ENCODE assay signal across 8 mouse cellular contexts in the genomic region with DNA sequence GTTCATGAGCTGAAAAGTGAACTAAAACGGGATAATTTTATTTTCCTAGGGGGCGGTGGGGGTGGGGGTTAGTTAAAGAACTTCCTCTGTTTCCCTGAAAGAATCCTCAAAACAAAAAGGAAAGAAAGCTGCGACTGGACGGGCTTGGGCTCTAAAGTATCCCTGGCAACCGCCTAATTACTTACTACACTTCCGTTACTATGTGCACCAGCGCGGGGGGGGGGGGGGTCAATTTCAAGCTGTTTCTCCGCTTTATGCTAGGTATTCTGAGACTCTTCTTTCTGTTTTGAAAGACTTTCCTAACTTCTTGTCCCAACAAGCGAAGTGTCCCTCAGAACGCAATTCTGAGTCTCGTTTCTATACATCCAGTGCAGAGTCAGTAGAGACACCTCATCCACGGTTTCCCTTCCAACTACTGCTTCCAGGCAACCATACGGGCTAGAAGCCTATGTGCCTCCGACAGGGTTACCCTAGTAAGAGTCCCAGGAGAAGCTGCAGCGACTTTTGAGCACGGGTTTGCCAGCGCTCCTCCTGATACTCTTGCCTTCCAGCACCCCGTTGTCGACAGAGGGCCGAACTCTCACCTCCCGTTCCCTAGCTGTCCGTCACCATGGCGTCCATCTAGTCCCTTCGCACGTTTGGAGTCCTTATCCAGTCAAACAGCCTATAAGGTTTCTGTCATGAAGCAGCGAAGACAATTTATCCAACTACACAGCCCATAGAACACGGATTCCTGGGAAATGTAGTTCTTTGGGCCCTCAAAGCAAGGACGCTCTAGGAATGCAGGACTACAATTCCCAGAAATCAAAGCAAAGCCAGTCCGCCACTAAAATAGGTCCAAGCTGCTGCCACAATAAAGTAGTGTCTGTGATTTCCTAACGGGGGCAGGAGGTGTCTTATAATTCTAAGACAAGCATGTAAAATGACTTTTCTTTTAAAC. TPM values are rescaled to one million over a fixed set of nuclear protein-coding genes. Genes with fewer than 3 reads are reported as not detected.
DNase-seq lines count a peak whose midpoint lies in the region; ATAC-seq lines count a peak whose summit lies in the region.

No protein-coding gene starts in this region.

- H3K4me3 ChIP-seq in hindbrain, embryonic 12.5 days: peak overlapping the region; percentile 62

- under 1% methylated on average over 31 of the region's 31 CpGs for WGBS in hindbrain, embryonic 12.5 days

- peaks cover 16% of the 10 kb centered on the region for H3K4me1 ChIP-seq in hindbrain, embryonic 12.5 days

- no peaks in the 10 kb centered on the region for H3K9me3 ChIP-seq in hindbrain, embryonic 12.5 days (replicated peaks)

- no peaks in the 10 kb centered on the region for H3K27me3 ChIP-seq in hindbrain, embryonic 12.5 days

- peak overlapping the region; percentile 66 for H3K4me2 ChIP-seq in hindbrain, embryonic 12.5 days (replicated peaks)

- peak; percentile 79 for DNase-seq in T-cell, adult 2 months (ENCODE audit: low spot score)
- DNase-seq in cerebellum, adult 9-11 months: peak; percentile 95
- peak; percentile 82 to 90 for DNase-seq in frontal cortex, postnatal 10 days (ENCODE audit: low spot score in 2 of 2)
- peak; percentile 84 to 97 for DNase-seq in layer of hippocampus, postnatal 14 days (ENCODE audit: low spot score in 2 of 2)
- DNase-seq in lung, postnatal 14 days: peak; percentile 70
- peak; percentile 97 for DNase-seq in retina, adult 2 months (ENCODE audit: low read depth, low spot score)
- no peak for DNase-seq in thymus, adult 18-20 months

- H3K36me3 ChIP-seq in hindbrain, embryonic 12.5 days: no peaks in the 10 kb centered on the region

- peak overlapping the region; percentile 73 for H3K9ac ChIP-seq in hindbrain, embryonic 12.5 days

- ATAC-seq in hindbrain, embryonic 12.5 days (ENCODE audit: low FRiP score): peak; percentile 98

- peak overlapping the region; percentile 92 for H3K27ac ChIP-seq in hindbrain, embryonic 12.5 days

RNA-seq across cellular contexts. Expression of a gene that starts 4.0 kb away (rescaled TPM):
- polyA plus RNA-seq in hindbrain, embryonic 12.5 days (2016; fragmentation: Nextera tagmentation; extraction: Ambion mirVana): 0.22 and 0.31 TPM in 2 replicates
- total RNA-seq in layer of hippocampus, postnatal 14 days (2021): not detected

RNA-seq across cellular contexts. Expression of a gene that starts 20.7 kb away (rescaled TPM):
- polyA plus RNA-seq in hindbrain, embryonic 12.5 days (2016; fragmentation: Nextera tagmentation; extraction: Ambion mirVana): 0.80 and 0.82 TPM in 2 replicates
- under 1 TPM; 0.21 to 0.25 TPM for total RNA-seq in layer of hippocampus, postnatal 14 days (2021)

RNA-seq across cellular contexts. Expression of a gene that starts 20.8 kb away (rescaled TPM):
- 57.7 and 58.6 TPM in 2 replicates for polyA plus RNA-seq in hindbrain, embryonic 12.5 days (2016; fragmentation: Nextera tagmentation; extraction: Ambion mirVana)
- total RNA-seq in layer of hippocampus, postnatal 14 days (2021): 10 to 100 TPM; 28.5 to 32.6 TPM

RNA-seq across cellular contexts. Expression of a gene that starts 49.7 kb away (rescaled TPM):
- polyA plus RNA-seq in hindbrain, embryonic 12.5 days (2016; fragmentation: Nextera tagmentation; extraction: Ambion mirVana): 14.0 and 15.8 TPM in 2 replicates
- 10 to 100 TPM; 12.5 to 12.8 TPM for total RNA-seq in layer of hippocampus, postnatal 14 days (2021)

Comparison
In these comparisons a context has a peak if more than half of its experiments do, and no peak if none do; other contexts are left out.
1. DNase-seq: peak in T-cell, adult 2 months (single experiment), cerebellum, adult 9-11 months (single experiment), frontal cortex, postnatal 10 days (2 of 2), layer of hippocampus, postnatal 14 days (2 of 2), lung, postnatal 14 days (single experiment) and retina, adult 2 months (single experiment); none in thymus, adult 18-20 months (0 of 2).